Mouse (Mus musculus) midbrain, embryonic 13.5 days (tissue): Measurements from ENCODE around the gene Acad11. TPM values are rescaled to one million over a fixed set of nuclear protein-coding genes. Genes with fewer than 3 reads are reported as not detected.

Experiments used
- ATAC-seq: fragments of 200-750 bp; cut with Nextera tagmentation; 2 replicates; pipeline ENCODE4 v1.8.0; 2017; ENCODE audit warnings: mild to moderate bottlenecking, moderate TSS enrichment, moderate library complexity
- H3K27ac ChIP-seq: fragments of 300-500 bp; sonication (generic); 2 replicates; pipeline ENCODE4 v1.5.1; 2015; ENCODE audit warnings: inconsistent platforms, mild to moderate bottlenecking, moderate library complexity
- H3K27me3 ChIP-seq: fragments of 300-500 bp; sonication (generic); 2 replicates; pipeline ENCODE4 v1.6.1; 2015; ENCODE audit warnings: mild to moderate bottlenecking, inconsistent platforms
- H3K36me3 ChIP-seq: fragments of 300-500 bp; sonication (generic); 2 replicates; pipeline ENCODE4 v1.6.1; 2015; ENCODE audit warnings: mild to moderate bottlenecking, inconsistent platforms
- H3K4me1 ChIP-seq: fragments of 300-500 bp; sonication (generic); replicated peaks from 2 replicates; pipeline ENCODE4 v1.6.1; 2015; ENCODE audit warnings: inconsistent platforms
- H3K4me2 ChIP-seq: fragments of 300-500 bp; sonication (generic); replicated peaks from 2 replicates; pipeline ENCODE4 v1.6.1; 2015; ENCODE audit warnings: moderate library complexity, mild to moderate bottlenecking, inconsistent platforms
- H3K4me3 ChIP-seq: fragments of 300-500 bp; sonication (generic); replicated peaks from 2 replicates; pipeline ENCODE4 v1.5.1; 2015; ENCODE audit warnings: mild to moderate bottlenecking, inconsistent platforms
- H3K9ac ChIP-seq: fragments of 300-500 bp; sonication (generic); replicated peaks from 2 replicates; pipeline ENCODE4 v1.6.1; 2015; ENCODE audit warnings: mild to moderate bottlenecking, inconsistent platforms
- H3K9me3 ChIP-seq: fragments of 300-500 bp; sonication (generic); 2 replicates; pipeline ENCODE4 v1.6.1; 2016; ENCODE audit warnings: mild to moderate bottlenecking, inconsistent platforms
- WGBS: fragments of 180-500 bp; shearing (Covaris S2); methylation state at CpG from one replicate; pipeline ENCODE4 v1.1.7; 2015; 5-methylcytosine and 5-hydroxymethylcytosine counted together
- polyA plus RNA-seq: library from polyadenylated mRNA; unstranded; fragments of >200 nt; fragmentation: Nextera tagmentation; extraction: Ambion mirVana; gene quantifications from 2 replicates; pipeline ENCODE4 v1.2.1, GENCODE M21; 2015

Gene Acad11
- polyA plus RNA-seq, 1 experiment from 2014 or later = 7.7 TPM

DNA sequence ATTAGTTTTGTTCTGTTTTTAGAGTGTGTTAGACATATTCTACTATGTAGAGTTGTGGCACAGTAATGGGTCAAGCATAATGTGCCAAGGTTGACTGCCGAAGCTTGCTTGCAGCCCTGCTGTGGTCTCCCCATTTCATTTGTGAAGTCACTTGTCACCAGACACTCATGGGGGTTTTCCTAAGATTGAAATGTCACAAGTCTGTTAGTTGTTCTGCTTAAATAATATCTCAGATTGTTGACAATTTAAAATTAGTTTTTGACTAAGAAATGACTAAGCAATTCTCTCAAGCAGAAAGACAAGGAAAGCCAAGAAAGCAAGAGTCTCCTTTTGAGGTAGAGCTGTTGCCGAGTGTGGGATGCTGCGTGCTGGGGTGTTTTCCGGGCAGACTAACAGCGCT is 29.8 kb downstream of the Acad11 start:
- 0 out of 2 replicates have a peak, but pooled peaks cover 7% of the 10 kb centered on the region for H3K36me3 ChIP-seq
- H3K9ac ChIP-seq = no peak overlapping the region
- no peaks in the 10 kb centered on the region for H3K27me3 ChIP-seq
- no peak overlapping the region for H3K4me3 ChIP-seq
- no peaks in the 10 kb centered on the region for H3K9me3 ChIP-seq
- WGBS = 95% methylated on average over 5 of the region's 5 CpGs
- no peaks in the 10 kb centered on the region for H3K4me1 ChIP-seq
- ATAC-seq = no peak
- H3K4me2 ChIP-seq = no peak overlapping the region
- H3K27ac ChIP-seq = no peak overlapping the region

DNA sequence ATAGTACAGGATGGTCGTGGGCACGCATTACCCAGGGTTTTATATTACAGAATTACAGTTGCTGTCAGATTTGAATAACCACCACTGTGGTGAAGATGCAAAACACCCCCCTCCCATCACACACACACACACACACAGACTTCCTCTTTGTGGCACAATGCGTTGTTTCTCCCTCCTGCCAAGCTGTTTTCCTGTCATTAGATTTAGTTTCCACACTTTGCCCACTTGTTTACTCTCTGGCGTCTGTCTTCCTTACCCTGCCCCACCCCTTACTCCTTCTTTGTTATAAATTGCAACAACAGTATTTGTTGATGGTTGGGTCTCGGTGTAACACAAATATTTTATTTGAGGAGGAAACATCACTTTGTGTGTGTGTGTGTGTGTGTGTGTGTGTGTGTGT is 35.1 kb downstream of the Acad11 start:
- WGBS = 84% methylated on average over 5 of the region's 5 CpGs

DNA sequence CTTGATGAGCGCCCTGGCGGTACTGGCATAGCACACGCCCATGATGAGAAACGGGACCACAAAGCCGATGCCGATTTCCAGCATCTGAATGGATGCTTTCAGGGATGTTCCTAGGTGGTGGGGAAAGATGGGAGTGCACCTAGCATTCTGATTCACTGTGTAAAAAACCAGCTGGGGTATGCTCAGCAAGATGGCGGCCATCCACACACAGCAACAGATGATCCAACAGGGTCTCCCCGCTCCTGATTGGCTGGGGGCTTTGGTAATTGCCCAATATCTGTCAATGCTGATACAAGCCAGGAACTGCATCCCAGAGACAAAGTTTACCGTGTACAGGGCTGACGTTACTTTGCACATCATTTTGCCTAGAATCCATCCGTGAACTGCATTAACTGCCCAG is 35.9 kb downstream of the Acad11 start:
- H3K9me3 ChIP-seq = no peaks in the 10 kb centered on the region
- no peaks in the 10 kb centered on the region for H3K4me1 ChIP-seq
- H3K36me3 ChIP-seq = 0 out of 2 replicates have a peak, but pooled peaks cover 4% of the 10 kb centered on the region
- no peak overlapping the region for H3K27ac ChIP-seq
- no peak overlapping the region for H3K4me3 ChIP-seq
- no peak overlapping the region for H3K9ac ChIP-seq
- no peak for ATAC-seq
- no peaks in the 10 kb centered on the region for H3K27me3 ChIP-seq
- no peak overlapping the region for H3K4me2 ChIP-seq
- WGBS = 89% methylated on average over 11 of the region's 11 CpGs

More for the DNA sequence above, 35.1 kb downstream of the Acad11 start:
- Histone ChIP-seq H3K4me2 (no peak overlapping the region), H3K27me3 (no peaks in the 10 kb centered on the region), H3K27ac (no peak overlapping the region), H3K36me3 (0 out of 2 replicates have a peak, but pooled peaks cover 4% of the 10 kb centered on the region), H3K9me3 (no peaks in the 10 kb centered on the region), H3K4me3 (no peak overlapping the region), H3K4me1 (no peaks in the 10 kb centered on the region), H3K9ac (no peak overlapping the region)
- no peak for ATAC-seq

DNA sequence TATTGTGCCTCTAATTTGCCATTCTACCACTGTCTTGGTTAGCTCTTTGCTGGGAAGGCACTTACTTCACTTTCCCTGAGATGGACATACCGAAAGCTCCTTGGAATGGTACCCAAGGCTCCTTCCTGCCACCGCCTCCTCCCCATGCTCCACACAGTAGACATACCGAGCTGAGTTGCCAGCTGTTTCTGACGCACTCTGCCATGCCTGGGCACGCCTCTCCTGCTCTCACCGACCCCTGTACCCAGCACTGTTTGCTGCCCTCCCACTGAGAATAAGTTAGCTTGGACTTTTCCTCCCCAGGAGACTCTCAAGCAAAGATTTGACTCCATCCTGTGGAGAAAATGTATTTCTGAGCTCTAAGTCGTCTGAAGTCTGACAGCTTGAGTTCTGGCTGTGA is 37.6 kb downstream of the Acad11 start:
- WGBS = 63% methylated on average over 7 of the region's 7 CpGs
- no peak for ATAC-seq
- no peaks in the 10 kb centered on the region for H3K36me3 ChIP-seq

DNA sequence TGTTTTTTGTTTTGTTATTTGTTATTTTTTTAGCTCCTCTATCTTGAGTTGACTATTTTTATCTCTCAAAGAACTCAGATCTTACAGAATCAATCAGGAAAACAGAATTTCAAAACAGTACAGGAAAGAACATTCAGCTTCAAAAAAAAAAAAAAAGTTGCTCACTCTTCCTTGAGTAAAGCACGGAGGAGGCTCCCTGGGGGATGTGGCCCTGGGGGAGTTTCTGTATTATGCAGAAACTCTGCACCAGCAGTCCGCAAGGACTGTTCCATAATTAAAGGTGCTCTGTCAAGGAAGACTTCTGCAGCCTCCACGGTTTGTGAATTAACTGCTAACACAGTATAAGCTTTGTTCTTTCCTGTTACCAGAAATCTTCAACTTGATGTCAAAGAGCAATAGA is 38.3 kb downstream of the Acad11 start:
- Histone ChIP-seq H3K4me2 (no peak overlapping the region), H3K9me3 (no peaks in the 10 kb centered on the region), H3K4me1 (no peaks in the 10 kb centered on the region), H3K27me3 (no peaks in the 10 kb centered on the region), H3K9ac (no peak overlapping the region), H3K27ac (no peak overlapping the region), H3K36me3 (no peaks in the 10 kb centered on the region), H3K4me3 (no peak overlapping the region)
- 34% methylated on average over 3 of the region's 3 CpGs for WGBS
- no peak for ATAC-seq

More for the DNA sequence above, 37.6 kb downstream of the Acad11 start:
- H3K4me1 ChIP-seq = no peaks in the 10 kb centered on the region
- H3K4me2 ChIP-seq = no peak overlapping the region
- no peaks in the 10 kb centered on the region for H3K9me3 ChIP-seq
- no peak overlapping the region for H3K9ac ChIP-seq
- no peak overlapping the region for H3K27ac ChIP-seq
- H3K4me3 ChIP-seq = no peak overlapping the region
- no peaks in the 10 kb centered on the region for H3K27me3 ChIP-seq

DNA sequence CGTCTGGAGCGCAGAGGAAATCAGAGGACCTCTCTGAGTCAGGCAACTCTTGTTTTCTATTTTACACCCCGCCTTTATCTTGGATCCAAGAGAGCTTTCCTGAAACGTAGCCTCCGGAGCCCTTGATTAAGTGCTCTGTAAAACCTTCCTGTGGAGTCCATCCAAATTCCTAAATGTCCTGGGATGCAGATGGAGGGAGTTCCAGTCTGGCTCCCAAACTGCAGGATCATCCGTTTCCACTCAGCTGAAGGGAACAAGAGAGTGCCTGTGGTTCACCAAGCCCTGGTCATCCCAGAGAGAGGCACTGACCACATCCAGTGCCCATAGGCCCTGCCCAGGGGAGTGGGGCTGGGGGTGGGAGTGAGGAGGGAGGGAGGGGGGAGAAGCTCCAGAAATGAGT is 39.1 kb downstream of the Acad11 start:
- no peak overlapping the region for H3K4me2 ChIP-seq
- no peak for ATAC-seq
- H3K27me3 ChIP-seq = no peaks in the 10 kb centered on the region
- H3K4me1 ChIP-seq = no peaks in the 10 kb centered on the region
- 42% methylated on average over 6 of the region's 6 CpGs for WGBS
- no peaks in the 10 kb centered on the region for H3K9me3 ChIP-seq
- no peak overlapping the region for H3K27ac ChIP-seq
- H3K36me3 ChIP-seq = no peaks in the 10 kb centered on the region
- H3K9ac ChIP-seq = no peak overlapping the region
- no peak overlapping the region for H3K4me3 ChIP-seq

DNA sequence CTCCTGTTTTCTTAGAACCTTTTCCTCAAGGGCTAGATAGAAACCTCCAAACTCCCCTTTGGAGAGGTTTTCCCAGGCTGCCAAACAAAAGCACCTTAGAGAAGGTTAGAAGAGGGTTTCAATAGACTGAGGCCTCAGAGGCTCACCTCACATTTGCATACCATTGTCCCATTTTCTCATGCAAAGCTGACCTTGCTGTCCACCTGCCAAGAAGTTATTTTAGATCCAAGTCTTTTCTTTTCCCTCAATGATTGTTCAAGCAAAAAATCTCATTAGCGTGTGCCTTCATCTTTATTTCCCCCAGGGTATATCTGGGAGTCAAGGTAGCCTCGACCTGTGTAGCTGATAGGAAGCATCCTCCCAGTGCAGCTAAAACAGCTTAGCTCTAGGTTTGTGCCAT is 39.7 kb downstream of the Acad11 start:
- H3K27me3 ChIP-seq = no peaks in the 10 kb centered on the region
- H3K4me2 ChIP-seq = no peak overlapping the region
- no peak overlapping the region for H3K4me3 ChIP-seq
- no peaks in the 10 kb centered on the region for H3K9me3 ChIP-seq
- no peak overlapping the region for H3K9ac ChIP-seq
- no peak for ATAC-seq
- 29% methylated on average over 2 of the region's 2 CpGs for WGBS
- no peaks in the 10 kb centered on the region for H3K36me3 ChIP-seq
- H3K27ac ChIP-seq = no peak overlapping the region
- H3K4me1 ChIP-seq = no peaks in the 10 kb centered on the region

DNA sequence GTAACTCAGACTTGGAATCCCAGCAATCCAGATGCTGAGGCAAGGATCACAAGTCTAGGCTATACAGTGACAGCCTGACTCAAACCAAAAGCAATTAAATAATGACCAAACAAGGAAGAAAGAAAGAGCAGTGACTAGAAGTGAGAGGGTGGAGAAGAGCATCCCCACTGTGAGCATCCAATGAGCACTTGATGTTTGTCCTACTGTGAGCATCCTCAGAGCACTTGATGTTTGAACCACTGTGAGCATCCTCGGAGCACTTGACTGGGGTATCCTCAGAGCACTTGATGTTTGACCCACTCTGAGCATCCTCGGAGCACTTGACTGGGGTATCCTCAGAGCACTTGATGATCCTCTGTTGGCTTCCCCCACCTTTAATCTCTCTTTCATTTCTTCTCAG is 41.8 kb downstream of the Acad11 start:
- H3K4me3 ChIP-seq = no peak overlapping the region
- H3K9me3 ChIP-seq = no peaks in the 10 kb centered on the region
- H3K4me1 ChIP-seq = no peaks in the 10 kb centered on the region
- no peak overlapping the region for H3K27ac ChIP-seq
- H3K36me3 ChIP-seq = no peaks in the 10 kb centered on the region
- 88% methylated on average over 2 of the region's 2 CpGs for WGBS
- no peak overlapping the region for H3K4me2 ChIP-seq
- no peaks in the 10 kb centered on the region for H3K27me3 ChIP-seq
- no peak for ATAC-seq
- H3K9ac ChIP-seq = no peak overlapping the region

DNA sequence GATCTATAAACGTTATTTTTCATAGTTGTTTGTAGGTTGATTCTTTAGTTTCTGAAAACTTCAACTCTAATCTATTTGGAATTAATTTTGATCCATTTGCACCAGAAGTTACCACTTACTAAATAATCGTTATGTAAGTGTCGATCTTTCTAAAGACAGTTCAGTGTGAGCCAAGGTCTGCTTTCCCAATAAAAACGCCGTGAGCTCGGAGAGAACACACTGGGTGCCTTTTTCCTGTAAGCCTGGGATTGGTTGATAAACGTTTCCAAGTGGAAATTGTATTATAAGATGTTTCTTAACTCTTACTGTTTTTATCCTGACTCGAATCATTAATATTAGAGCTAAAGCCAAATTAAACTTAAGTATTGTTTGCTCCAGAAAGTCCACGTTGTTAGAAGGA is 43.8 kb downstream of the Acad11 start:
- ATAC-seq = no peak
- Histone ChIP-seq H3K4me3 (no peak overlapping the region), H3K27ac (no peak overlapping the region), H3K36me3 (no peaks in the 10 kb centered on the region), H3K4me2 (no peak overlapping the region), H3K9ac (no peak overlapping the region), H3K27me3 (no peaks in the 10 kb centered on the region), H3K4me1 (no peaks in the 10 kb centered on the region), H3K9me3 (peaks cover 4% of the 10 kb centered on the region)
- 85% methylated on average over 9 of the region's 9 CpGs for WGBS

DNA sequence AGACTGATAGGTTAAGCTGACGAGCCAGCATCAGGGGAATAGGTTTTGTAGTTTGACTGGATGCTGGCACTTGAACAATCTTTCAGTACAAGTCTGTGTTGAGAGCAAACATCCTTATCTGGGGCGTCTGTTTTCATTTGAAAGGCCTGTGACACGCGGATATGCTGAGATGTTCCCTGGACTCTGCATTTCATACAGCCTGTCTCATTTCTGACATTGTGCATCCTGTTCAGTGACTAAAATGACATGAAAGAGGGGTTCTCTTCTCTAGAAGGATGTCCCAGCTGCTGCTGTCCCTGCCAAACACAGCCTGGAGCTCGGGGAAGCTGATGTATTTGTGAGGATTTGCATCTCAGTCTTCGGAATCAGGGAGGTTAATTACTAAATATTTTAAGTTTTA is 44.3 kb downstream of the Acad11 start:
- Histone ChIP-seq H3K9ac (no peak overlapping the region), H3K4me2 (no peak overlapping the region), H3K27me3 (no peaks in the 10 kb centered on the region), H3K4me3 (no peak overlapping the region), H3K4me1 (no peaks in the 10 kb centered on the region), H3K9me3 (peaks cover 7% of the 10 kb centered on the region), H3K27ac (no peak overlapping the region), H3K36me3 (no peaks in the 10 kb centered on the region)
- no peak for ATAC-seq
- 81% methylated on average over 6 of the region's 6 CpGs for WGBS

DNA sequence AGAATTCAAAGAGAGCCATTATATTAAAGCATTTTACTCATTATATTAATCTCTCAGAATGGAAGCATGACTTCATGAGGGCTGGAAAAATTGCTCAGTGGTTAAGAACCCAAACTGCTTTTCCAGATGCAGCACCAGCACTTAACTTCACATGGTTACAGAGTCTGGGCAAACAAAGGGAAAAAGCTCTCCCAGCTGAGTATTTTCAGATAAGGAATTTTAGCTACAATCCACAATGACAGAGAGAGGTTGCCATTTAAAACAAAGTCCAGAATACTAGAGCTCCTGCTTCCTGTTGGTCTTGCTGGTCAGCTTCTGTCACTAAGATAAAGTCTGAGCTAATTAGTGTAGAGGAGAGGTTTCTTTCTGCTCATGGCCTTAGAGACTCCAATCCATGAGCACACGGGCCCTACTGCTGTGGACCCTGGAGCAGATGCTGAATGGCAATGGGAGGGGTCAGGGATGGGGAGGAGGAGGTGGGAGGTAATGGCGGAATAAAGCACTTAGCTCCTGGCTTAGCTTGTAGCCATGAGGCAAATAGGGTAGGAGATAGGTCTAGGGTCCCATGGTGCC is 45.5 kb downstream of the Acad11 start:
- H3K9ac ChIP-seq = no peak overlapping the region
- H3K9me3 ChIP-seq = peaks cover 7% of the 10 kb centered on the region
- H3K4me2 ChIP-seq = no peak overlapping the region
- 59% methylated on average over 2 of the region's 2 CpGs for WGBS
- H3K27me3 ChIP-seq = no peaks in the 10 kb centered on the region
- no peak overlapping the region for H3K4me3 ChIP-seq
- H3K27ac ChIP-seq = no peak overlapping the region
- no peaks in the 10 kb centered on the region for H3K36me3 ChIP-seq
- H3K4me1 ChIP-seq = no peaks in the 10 kb centered on the region
- no peak for ATAC-seq

DNA sequence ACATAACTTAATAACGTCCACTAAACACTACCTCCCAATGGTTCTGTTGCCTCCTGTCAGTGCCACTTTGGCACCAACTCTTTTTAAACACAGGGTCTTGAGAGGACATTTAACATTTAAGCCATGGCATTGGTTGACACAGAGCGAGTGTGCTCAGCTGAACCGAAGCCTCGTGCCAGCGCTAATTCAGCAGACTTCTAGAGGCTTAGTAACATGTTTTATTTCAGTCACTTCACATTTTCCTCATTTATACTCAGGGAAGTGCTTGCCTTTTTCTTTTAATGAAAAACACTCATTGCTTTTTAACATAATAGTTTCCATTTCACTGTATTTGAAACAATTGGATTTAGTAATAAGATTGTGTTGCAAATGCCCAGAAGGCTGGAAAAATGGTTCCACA is 46.0 kb downstream of the Acad11 start:
- no peaks in the 10 kb centered on the region for H3K36me3 ChIP-seq
- H3K4me1 ChIP-seq = no peaks in the 10 kb centered on the region
- no peak overlapping the region for H3K27ac ChIP-seq
- WGBS = 98% methylated on average over 5 of the region's 5 CpGs
- H3K27me3 ChIP-seq = no peaks in the 10 kb centered on the region
- H3K9ac ChIP-seq = no peak overlapping the region
- H3K9me3 ChIP-seq = peaks cover 7% of the 10 kb centered on the region
- no peak overlapping the region for H3K4me3 ChIP-seq
- ATAC-seq = no peak
- no peak overlapping the region for H3K4me2 ChIP-seq

DNA sequence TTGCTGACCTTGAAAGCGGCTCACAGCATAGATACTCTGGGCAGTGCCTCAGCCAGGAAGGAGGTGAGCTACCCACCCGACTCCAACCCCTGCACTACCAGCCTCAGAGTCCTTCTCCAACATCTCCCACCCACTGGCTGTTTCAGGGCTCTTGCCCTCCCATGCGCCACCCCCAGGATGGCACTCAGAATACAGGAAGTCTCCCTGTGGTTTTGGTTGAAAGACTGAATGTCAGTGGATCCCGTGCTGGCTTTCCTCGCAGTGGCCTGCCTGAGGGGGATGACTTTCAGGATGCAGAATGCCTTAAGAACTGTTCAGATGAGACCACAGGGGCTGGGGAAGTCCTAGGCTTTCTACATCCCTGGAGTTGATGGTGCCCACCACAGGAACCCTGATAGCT is 59.9 kb downstream of the Acad11 start:
- Histone ChIP-seq H3K36me3 (no peaks in the 10 kb centered on the region), H3K9me3 (no peaks in the 10 kb centered on the region), H3K27ac (no peak overlapping the region), H3K4me3 (no peak overlapping the region), H3K4me1 (peaks cover 17% of the 10 kb centered on the region), H3K27me3 (no peaks in the 10 kb centered on the region), H3K4me2 (no peak overlapping the region), H3K9ac (no peak overlapping the region)
- ATAC-seq = no peak
- WGBS = 75% methylated on average over 5 of the region's 5 CpGs
